Mouse (Mus musculus): Measurements from ENCODE around the gene Fhdc1. TPM values are rescaled to one million over a fixed set of nuclear protein-coding genes. Genes with fewer than 3 reads are reported as not detected.

Fhdc1 gene
- polyA plus RNA-seq, 1 experiment = 0.22 TPM

GRCm38 (mm10) chr3:84394841-84395447 lies 85.3 kb downstream of the Fhdc1 start:
- TF ChIP-seq MAX (IDR thresholded peaks at IDR 0.05; ENCODE audit: low read depth) (no peak), POLR2A (IDR thresholded peaks at IDR 0.05; ENCODE audit: insufficient read length, low read depth) (no peak), USF1 (IDR thresholded peaks at IDR 0.05; ENCODE audit: low read depth) (no peak), TCF3 (IDR thresholded peaks at IDR 0.05; ENCODE audit: insufficient read length, low read depth) (no peak), E2F4 (IDR thresholded peaks at IDR 0.05; ENCODE audit: insufficient read depth) (no peak), MYOG (IDR thresholded peaks at IDR 0.05; ENCODE audit: control insufficient read depth in 1 of 3, insufficient read depth in 1 of 3, insufficient read length in 2 of 3, low read depth in 2 of 3) (no peak), REST (IDR thresholded peaks at IDR 0.05; ENCODE audit: insufficient read depth, insufficient read length) (no peak), MYOD1 (IDR thresholded peaks at IDR 0.05; ENCODE audit: control insufficient read depth in 1 of 3, insufficient read length in 2 of 3, low read depth in 2 of 3) (no peak), POLR2AphosphoS2 (IDR thresholded peaks at IDR 0.05; ENCODE audit: insufficient read length, low read depth) (no peak), SRF (IDR thresholded peaks at IDR 0.05; ENCODE audit: control insufficient read depth, insufficient read length, low read depth) (no peak), CEBPB (IDR thresholded peaks at IDR 0.05; ENCODE audit: insufficient read depth, poor library complexity, severe bottlenecking) (no peak)
- no peaks in the 10 kb centered on the region for H3K79me2 ChIP-seq (ENCODE audit: control insufficient read depth, insufficient read depth)
- H3K4me2 ChIP-seq (ENCODE audit: low read depth) = no peak overlapping the region
- no peaks in the 10 kb centered on the region for H3K36me3 ChIP-seq (ENCODE audit: control insufficient read depth, insufficient read depth)
- no peak overlapping the region for H3ac ChIP-seq (ENCODE audit: control insufficient read depth, insufficient read length)
- no peaks in the 10 kb centered on the region for H3K27me3 ChIP-seq (ENCODE audit: control insufficient read depth, insufficient read depth, insufficient read length)
- no peak overlapping the region for H3K4me3 ChIP-seq

Other genes with a start within 250 kb of the Fhdc1 start
- 3.2 TPM for gene Trim2, start 173.6 kb downstream of the Fhdc1 start, polyA plus RNA-seq (2012; fragmentation: generic; extraction: Trizol)
- gene Arfip1, start 102.2 kb upstream of the Fhdc1 start, polyA plus RNA-seq (2012; fragmentation: generic; extraction: Trizol) = 28.2 TPM
- 0.01 TPM for gene Tigd4, start 113.1 kb upstream of the Fhdc1 start, polyA plus RNA-seq (2012; fragmentation: generic; extraction: Trizol)
- gene Tmem154, start 185.8 kb upstream of the Fhdc1 start, polyA plus RNA-seq (2012; fragmentation: generic; extraction: Trizol) = 0.16 TPM